Mouse (Mus musculus): Measurements from ENCODE around the gene Epha5.

DNA sequence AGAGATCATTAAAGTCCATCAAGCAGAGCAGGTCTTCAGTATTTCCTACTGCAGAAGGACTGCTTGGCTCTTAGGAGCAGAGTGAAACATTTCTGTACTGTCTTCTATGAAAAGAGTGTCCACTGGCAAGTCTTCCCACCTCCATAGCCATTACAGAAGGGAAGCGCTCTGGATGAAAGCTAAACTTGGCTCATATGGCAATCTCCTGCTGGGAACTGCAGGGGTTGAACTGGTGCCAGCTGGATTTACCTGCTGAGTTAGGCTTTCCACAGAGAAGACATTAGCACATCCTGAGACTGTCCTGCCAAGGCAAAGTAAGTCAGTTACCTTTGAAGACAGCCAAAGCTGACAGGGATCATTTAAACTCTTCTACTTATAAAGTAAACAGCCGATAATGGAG is 8.8 kb downstream of the Epha5 start:
- TF ChIP-seq CTCF (IDR thresholded peaks at IDR 0.05; ENCODE audit: low read depth, low read length), result no peak
- no peak for TF ChIP-seq POLR2A (IDR thresholded peaks at IDR 0.05; ENCODE audit: insufficient read depth, low read length)
